Mouse (Mus musculus): ENCODE results near the gene 4930535I16Rik.

- no peak for TF ChIP-seq CTCF (IDR thresholded peaks at IDR 0.05; ENCODE audit: low read depth, low read length)
- TF ChIP-seq EP300 (IDR thresholded peaks at IDR 0.05; ENCODE audit: insufficient read depth, low read depth, low read length): no peak
- TF ChIP-seq POLR2A (IDR thresholded peaks at IDR 0.05; ENCODE audit: insufficient read depth, low read length): no peak
These were observed 14.4 kb downstream of the 4930535I16Rik start for GRCm38 (mm10) chr4:123903432-123903831.
